Mouse (Mus musculus) cerebellum, adult 18-20 months (tissue): ENCODE results near the gene Cdkn2b.

Source experiments
- DNase-seq, 2 experiments: peaks; one replicate each; pipeline ENCODE4 v3.0.0; 2021

The Cdkn2b gene

DNA sequence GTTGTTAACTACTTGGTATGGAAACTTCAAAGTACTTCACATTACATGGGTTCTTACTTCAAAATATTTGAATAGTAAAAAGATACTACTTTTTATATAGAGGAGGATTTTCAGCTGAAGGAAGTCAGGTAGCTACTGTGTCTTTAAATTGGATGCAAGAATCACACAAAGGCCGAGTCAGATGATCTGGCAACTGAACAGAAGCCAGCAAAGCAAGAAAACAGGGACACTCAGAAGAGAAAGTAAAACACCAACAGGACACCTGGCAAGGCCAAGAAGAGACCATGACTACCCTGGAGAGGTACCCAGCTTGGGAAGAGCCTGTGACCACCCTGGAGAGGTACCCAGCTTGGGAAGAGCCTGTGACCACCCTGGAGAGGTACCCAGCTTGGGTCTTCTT is 24.3 kb downstream of the Cdkn2b start:
- DNase-seq = no peak

DNA sequence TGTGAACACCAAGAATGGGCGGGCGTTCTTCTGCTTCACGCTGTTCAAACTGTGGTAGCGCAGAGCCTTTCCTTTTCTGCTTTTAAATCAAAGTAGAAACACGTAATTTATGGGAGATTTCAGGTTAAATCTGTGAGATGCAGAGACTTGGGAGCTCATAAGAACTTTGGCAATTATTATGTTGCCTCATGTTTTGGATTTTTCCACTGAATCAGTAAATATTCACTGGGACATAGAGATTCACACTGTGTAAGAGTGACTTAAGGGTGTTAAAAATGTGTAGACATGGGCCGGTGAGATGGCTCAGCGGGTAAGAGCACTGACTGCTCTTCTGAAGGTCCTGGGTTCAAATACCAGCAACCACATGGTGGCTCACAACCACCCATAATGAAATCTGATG is 25.2 kb downstream of the Cdkn2b start:
- DNase-seq = no peak

DNA sequence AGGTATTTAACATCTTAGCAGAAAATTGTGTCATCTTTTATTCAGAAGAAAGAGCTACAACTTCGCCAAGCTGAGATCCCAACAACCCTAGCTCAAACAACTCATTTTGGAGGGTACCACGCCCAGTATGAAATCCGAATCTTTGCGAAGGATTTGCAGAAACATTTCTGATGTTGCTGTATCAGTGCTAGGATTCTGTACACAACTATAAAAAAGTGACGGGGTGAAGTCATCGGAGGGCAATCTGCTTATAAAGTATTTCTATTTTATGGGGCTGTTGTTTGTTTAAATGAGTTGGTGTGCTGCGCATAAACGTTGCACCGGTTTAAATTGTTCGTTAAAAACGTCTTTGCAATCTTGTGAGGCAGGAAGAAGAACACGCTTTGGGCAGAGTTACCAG is 28.2 kb downstream of the Cdkn2b start:
- no peak for DNase-seq

DNA sequence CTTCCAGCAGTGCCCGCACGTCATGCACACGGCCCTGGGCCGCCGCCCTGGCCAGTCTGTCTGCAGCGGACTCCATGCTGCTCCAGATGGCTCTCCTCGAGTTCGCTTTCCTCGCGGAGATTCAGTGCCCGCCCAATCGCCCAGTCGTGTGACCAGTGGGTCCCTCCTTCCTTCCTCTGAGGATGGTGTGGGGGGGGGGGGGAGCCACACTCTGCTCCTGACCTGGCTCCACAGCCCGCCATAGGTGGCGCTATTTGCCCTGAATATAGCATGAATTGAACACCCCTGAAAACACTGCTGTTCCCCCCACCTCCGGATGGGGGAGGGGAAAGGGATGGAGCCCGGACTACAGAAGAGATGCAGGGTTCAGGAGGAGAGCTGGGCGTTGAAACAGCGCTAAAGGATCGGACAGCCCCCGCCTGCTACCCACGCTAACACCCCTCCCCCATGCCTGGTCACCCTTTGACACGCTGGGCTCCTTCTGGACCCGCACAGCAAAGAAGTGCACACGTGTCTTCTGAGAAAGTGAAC is 28.7 kb downstream of the Cdkn2b start:
- DNase-seq = no peak

DNA sequence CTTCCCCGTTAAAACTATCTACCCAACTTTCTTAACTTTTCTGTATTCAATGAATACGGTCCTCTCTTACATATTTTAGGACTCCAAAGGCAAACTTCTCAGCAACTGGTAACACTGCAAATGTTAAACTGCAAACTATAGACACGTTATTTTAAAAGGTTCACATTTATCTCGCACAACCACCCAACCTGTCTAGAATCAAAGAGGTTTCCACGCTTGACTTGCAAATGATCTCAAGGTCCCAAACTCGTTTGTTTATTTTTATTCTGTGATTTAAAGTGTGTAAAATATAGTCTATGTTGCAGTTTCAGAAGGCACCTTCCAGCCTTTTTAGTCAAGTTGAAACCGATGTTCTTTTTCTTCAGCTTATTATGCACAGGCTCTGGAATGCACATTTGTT is 29.6 kb downstream of the Cdkn2b start:
- DNase-seq = no peak

DNA sequence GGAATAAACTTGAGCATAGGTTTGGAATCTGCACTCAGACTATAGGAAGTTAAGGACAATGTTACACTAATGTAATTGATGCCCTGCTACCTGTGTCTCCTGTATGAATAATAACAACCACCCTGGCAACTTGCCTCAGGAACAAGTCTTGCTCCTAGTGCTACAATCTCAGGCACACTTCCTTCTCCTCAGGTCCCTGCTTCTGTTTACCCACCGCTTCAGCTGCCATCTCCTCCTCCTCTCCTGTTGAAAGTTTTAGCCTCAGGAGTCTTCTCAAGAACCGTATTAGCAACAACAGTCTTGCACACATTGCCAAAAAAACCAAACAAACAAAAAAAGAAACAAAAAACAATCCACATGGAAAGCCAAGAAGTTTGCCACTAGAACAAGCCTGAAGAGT is 31.2 kb downstream of the Cdkn2b start:
- no peak for DNase-seq

DNA sequence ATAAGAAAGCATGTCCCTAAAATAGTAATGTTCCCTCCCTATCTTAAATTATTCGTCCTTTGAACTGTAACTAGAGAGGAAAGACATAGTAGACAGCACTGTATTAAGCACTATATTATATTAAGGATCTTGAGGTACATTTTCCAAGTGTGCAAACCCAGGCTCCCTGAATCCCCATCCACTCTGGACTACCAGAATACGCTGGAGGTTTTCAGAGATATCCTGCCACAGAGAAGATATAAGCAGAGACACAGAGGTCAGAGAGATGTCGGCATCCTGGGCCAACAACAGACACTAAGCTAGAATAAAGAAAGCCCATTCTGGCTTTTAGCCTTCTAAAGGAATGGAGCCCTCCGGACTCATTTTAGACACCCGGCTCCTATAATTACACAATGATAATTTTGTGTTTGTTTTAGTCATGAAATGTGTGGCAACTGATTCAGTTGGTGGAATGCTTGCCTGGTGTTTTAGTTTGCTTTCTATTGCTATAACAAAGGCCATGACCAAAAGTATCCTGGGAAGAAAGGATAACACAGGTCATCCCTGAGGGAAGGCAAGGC is 33.4 kb downstream of the Cdkn2b start:
- no peak for DNase-seq

DNA sequence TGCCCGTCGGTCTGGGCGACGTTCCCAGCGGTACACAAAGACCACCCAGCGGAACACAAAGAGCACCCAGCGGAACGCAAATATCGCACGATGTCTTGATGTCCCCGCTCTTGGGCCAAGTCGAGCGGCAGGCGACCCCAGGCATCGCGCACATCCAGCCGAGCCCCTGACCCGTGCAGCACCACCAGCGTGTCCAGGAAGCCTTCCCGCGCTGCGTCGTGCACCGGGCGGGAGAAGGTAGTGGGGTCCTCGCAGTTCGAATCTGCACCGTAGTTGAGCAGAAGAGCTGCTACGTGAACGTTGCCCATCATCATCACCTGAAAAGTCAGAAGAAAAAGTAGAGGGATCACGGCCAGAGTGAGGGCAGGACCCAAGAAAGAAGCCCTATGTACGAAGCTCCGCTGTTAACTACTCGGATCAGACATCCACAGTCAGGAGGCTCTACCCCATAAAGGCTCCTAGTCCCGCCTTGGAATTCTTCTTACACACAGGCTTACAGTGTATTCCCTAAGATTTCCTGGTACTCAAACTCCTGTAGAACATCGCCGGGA is 34.1 kb downstream of the Cdkn2b start:
- no peak for DNase-seq

DNA sequence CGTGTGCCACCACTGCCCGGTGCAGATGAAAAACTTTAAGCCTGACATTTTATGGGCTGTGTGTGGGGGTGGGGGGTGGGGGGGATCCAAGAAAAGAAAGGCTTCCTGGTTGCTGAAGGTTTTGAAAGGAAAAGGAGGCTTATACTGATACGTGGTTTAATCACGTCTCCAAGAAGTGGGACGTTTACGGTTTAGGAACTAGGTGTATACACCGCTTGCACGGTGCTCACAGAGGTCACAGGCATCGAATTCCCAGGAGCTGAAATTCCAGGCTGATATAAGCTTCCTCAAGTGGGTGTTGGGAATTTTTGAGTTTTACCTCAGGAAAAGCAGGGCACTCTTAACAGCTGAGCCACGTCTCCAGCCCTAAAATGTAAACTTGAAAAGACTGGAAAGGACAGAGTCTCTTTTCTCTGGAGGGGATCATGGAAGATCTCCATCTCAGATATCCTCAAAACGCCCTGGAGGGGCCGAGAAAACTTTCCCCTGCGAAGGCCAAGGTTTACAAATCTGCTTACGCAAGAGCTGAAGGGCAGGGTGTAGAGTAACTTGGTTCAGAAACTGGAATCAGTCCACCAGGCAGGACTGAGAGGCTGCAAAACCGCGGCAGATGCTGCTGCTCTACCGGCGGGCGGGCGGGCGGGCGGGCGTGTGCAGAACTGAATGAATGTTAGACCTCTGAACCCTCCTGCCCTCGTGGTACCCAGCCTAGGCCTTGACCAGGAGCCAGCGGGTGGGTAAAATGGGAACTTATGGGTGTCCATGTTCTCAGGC is 34.8 kb downstream of the Cdkn2b start:
- DNase-seq = no peak

DNA sequence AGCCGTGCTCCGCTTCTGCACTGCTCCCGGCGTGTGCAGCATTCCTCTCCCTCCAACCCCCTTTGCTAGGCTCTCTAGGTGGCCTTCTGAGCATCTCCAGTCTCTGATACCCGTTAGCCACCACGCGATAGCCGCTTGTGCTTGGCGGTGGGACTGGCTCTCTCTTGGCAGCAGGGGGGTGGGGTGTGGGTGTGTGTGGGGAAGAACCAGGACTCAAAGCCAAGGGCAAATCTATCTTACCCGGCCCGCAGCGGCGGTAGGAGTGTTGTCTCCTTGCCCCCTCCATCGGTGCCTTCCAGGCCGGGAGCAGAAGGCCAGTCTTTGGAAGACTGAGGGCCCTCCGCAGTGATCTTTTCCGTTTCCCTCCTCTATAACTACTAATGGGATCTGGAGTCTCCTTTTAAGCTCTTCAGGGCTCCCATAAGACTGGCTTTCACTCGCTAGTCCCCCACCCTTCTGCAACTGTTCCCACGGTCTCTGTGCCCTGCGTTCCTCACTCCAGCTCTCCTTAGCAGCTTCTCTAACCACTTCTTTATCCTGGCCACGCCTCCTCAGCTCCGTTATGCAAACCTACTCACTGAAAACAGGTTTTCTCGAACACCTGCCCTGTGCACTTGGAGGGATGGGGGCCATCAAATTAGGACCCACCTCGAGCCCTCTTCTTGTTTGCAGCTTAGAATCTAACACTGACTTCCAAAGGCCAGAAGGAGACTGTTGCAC is 35.9 kb downstream of the Cdkn2b start:
- no peak for DNase-seq

DNA sequence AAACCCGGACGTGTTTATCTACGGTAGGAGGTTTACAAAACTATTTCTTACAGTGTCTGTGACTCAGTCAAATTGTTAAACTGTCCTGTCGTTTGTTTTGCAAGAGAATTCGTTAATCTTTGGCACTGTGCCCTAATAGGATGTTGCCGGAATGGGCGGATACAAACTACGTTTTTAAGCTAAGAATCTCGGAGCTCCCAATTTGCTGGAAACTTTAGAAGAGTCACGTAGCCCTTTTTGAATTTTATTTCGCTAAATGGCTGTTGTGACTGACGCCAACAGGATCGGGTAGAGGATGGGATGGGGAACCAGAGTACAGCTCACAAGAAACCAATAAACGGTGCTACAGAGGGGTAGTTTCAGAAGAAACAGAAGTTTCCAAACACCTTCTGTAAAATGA is 36.8 kb downstream of the Cdkn2b start:
- no peak for DNase-seq

DNA sequence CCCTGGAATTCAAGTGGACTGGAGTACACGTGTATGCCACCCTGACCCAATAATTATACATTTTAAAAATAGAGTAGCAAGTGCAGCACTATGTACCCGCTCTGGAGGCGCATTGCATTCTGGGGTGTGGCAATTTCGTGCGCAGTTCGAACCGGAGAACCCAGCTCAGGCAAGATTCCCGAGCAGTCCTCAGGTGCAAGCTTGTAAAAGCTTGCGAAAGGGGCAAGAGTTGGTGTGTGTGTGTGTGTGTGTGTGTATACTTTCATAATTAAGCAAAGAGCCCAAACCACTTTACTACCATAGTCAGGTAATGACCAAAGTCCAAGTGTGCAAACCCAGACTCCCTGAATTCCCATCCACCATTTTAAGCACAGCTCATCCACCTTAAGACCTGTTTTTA is 37.3 kb downstream of the Cdkn2b start:
- DNase-seq = no peak

DNA sequence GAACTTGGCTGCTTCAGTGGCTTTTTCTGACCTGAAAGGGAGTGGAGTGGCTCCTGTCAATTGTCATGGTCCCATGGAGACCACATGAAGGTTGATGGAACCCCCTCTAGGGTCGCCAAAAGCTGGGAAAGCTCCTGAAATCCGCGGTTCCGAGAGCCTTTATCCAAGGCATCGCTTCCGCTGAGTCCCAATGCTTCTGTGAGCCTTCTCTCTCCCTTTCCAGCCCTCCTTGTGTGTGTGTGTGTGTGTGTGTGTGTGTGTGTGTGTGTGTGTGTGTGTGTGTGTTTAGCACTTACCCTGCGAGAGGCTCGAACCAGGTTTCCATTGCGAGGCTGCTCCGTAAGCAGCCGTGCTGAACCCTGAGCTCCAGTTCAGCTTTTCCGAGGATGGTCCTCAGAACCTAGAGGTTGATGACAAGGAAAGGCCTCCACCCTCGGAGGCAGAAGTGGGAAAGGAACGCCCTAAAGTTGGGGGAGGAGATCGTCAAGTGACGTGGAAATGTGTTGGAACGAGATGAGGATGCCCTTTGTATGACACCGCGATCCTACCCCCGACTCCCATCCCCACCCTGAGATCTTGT is 37.8 kb downstream of the Cdkn2b start:
- DNase-seq = no peak

DNA sequence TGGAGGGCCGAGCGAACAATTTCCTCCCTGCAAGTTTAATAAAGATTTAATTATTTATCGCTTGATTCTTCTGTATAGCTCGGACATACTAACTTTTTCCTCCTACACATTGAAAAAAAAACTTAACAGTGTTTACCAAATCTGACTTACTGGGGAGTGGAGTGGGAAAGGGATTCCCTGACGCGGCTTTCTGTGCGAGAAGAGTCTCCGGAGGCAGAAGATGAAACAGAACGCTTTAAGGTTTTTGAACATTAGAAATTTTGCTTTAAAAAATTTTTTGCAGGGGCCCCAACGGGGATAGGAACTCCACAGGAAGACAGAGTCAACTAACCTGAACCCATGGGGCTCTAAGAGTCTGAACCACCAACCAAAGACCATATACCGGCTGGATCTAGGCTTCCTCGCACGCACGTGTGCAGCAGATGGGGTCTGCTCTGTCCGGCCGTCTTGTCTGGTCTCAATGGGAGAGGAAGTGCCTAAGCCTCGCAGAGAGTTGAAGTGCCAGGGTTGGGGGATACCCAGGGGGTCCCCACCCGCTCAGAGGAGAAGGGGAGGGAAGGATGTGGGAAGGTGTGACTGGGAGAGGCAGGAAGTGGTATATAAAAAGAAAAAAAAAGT is 38.6 kb downstream of the Cdkn2b start:
- DNase-seq = no peak

DNA sequence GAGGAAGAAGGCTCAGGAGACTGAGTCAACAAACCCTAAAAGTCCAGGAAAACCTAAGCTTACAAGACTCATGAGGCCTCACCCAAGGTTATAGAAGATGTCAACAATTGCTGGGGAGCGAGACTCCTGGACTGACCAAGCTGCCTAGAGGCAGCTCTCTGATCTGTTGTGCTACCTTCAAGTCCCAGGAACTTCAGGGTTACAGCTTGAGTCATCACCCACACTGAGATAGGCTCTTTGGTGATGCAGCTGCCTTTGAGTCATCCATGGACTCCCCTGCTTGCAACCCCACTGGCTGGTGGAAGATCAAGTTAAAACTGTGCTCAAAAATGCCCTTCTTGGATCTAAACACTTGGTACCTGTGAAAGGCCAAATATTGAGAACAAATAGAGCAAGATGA is 53.1 kb downstream of the Cdkn2b start:
- no peak for DNase-seq
